Mouse (Mus musculus) thymus, postnatal 36 days (tissue): ENCODE results near the gene Iqcj.

ENCODE experiments used
- DNase-seq, 2 experiments: peaks; one replicate each; pipeline ENCODE4 v3.0.0; 2022; ENCODE audit warnings: mixed read lengths in 2 of 2

Iqcj gene

GRCm38 (mm10) chr3:67959672-67960071 is 67.7 kb downstream of the Iqcj start:
- no peak for DNase-seq

GRCm38 (mm10) chr3:67960133-67960532 is 68.1 kb downstream of the Iqcj start:
- DNase-seq: no peak

GRCm38 (mm10) chr3:67960727-67961126 is 68.7 kb downstream of the Iqcj start:
- DNase-seq: no peak

- DNase-seq: no peak
These were observed 70.1 kb downstream of the Iqcj start for GRCm38 (mm10) chr3:67961934-67962639.

- no peak for DNase-seq
These were observed 82.4 kb downstream of the Iqcj start for GRCm38 (mm10) chr3:67974340-67974998.

GRCm38 (mm10) chr3:67980006-67980405 is 88.0 kb downstream of the Iqcj start:
- no peak for DNase-seq

- no peak for DNase-seq
These were observed 91.3 kb downstream of the Iqcj start for GRCm38 (mm10) chr3:67983329-67983728.

GRCm38 (mm10) chr3:68002415-68002814 is 110.4 kb downstream of the Iqcj start:
- DNase-seq: no peak

- DNase-seq: no peak
These were observed 120.3 kb downstream of the Iqcj start for GRCm38 (mm10) chr3:68012342-68012741.

- DNase-seq: no peak
These were observed 123.8 kb downstream of the Iqcj start for GRCm38 (mm10) chr3:68015786-68016185.

GRCm38 (mm10) chr3:68019401-68019800 is 127.4 kb downstream of the Iqcj start:
- no peak for DNase-seq

- DNase-seq: no peak
These were observed 144.1 kb downstream of the Iqcj start for GRCm38 (mm10) chr3:68036097-68036496.

GRCm38 (mm10) chr3:68042951-68043350 is 150.9 kb downstream of the Iqcj start:
- no peak for DNase-seq

- no peak for DNase-seq
These were observed 153.7 kb downstream of the Iqcj start for GRCm38 (mm10) chr3:68045475-68046416.

- DNase-seq: no peak
These were observed 161.5 kb downstream of the Iqcj start for GRCm38 (mm10) chr3:68053538-68053937.

GRCm38 (mm10) chr3:68055071-68055470 is 163.1 kb downstream of the Iqcj start:
- DNase-seq: no peak

- peak; percentile 17 to 44 for DNase-seq
These were observed 164.6 kb downstream of the Iqcj start for GRCm38 (mm10) chr3:68056373-68057275.

GRCm38 (mm10) chr3:68059162-68059800 is 167.3 kb downstream of the Iqcj start:
- DNase-seq: no peak

- DNase-seq: no peak
These were observed 172.7 kb downstream of the Iqcj start, which contains the start of gene Schip1 for GRCm38 (mm10) chr3:68064731-68065130. Schip1 (plus strand) TSS chr3:68064802.

- no peak for DNase-seq
These were observed 179.7 kb downstream of the Iqcj start for GRCm38 (mm10) chr3:68071395-68072386.
